Mouse (Mus musculus) brain, embryonic 14.5 days (tissue): ENCODE results near the gene Hectd1.

Experiments used
- CTCF ChIP-seq: fragments of 200-500 bp; IDR thresholded peaks from 2 replicates; pipeline ENCODE4 v1.5.1; 2012; ENCODE audit warnings: inconsistent platforms, mild to moderate bottlenecking, moderate library complexity, borderline replicate concordance; ENCODE audit not compliant: insufficient read depth, insufficient read length; ENCODE audit errors: extremely low read depth
- POLR2A ChIP-seq: fragments of 200-500 bp; IDR thresholded peaks from 2 replicates; pipeline ENCODE4 v1.6.1; 2012; ENCODE audit warnings: mild to moderate bottlenecking, inconsistent platforms, borderline replicate concordance; ENCODE audit not compliant: poor library complexity, insufficient read depth, insufficient read length, severe bottlenecking; ENCODE audit errors: extremely low read depth

DNA sequence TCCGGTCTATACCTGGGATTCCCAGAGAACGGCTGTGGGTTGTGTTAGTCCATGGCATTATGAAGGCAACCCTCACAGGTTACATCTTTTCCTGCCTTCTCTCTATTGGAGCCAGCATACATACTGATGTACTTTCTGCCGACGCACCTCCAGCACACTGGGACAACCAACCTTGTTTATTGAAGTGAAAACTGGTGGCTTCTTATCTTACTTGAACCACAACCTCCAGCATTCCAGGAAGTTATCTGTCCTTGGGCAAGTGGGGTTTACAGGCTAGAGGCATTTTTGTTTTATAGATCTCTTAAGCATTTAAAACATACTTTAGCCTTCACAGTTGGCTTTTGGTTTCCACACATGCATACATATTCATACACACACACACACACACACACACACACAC lies 22.3 kb upstream of the Hectd1 start:
- TF ChIP-seq CTCF: no peak
- TF ChIP-seq POLR2A: no peak
